Mouse (Mus musculus): ENCODE measurements around the gene Astl. TPM values are rescaled to one million over a fixed set of nuclear protein-coding genes. Genes with fewer than 3 reads are reported as not detected.

The Astl gene
- total RNA-seq, 4 experiments from 2014 or later, result not detected

DNA sequence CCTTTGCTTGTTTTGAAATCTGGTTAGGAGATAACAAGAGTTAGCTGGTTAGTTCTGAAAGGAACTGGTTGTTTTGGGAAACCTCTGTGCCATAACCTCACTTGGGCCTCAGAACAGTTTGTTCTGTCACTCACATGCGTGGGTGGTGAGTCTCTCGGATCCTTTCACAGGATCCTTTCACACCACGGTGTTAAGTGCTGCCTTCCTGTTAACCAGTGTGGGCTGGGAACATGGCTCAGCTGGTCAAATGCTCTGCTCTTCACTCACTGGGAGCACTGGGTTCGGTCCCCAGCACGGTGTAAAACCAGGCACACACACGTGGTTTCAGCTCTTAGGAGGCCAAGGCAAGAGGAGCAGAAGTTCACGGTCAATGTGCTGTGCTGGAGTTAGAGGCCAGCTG is 14.0 kb upstream of the Astl start:
- no peak for DNase-seq

DNA sequence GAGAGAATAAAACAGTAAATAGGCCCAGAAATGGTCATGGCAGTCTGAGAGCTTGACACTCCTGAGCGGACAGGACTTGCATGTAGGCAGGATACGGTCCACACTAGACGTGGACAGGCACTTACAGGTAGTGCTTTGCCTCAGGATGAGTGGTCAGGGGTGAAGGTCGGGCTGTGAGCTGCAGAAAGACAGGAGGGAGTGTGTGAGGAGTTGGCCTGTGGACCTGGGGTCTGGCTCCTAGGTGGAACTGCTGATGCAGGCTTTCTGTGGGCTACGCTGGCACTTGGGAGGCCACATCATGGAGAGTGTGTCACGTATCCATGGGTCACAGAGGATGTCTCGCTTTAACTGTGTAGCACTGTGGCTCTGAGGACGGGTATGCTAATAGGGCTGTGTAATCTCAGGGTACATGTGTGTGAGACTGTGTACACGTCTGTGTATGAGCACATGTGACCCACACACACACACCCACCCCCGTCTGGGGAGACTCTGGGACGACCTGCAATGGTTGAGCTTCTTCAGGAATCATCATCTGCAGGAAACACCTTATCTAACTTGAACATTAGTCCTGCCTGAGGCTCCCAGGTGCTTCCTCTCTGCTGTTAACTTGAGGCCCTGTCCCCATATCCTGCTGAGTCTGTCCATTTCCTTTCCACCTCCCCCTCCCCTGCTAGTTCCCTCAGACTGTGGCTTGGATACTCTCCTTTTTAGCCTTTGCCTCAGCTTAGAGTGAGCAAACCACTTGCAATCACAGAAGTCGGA is 10.2 kb upstream of the Astl start:
- DNase-seq, result no peak

DNA sequence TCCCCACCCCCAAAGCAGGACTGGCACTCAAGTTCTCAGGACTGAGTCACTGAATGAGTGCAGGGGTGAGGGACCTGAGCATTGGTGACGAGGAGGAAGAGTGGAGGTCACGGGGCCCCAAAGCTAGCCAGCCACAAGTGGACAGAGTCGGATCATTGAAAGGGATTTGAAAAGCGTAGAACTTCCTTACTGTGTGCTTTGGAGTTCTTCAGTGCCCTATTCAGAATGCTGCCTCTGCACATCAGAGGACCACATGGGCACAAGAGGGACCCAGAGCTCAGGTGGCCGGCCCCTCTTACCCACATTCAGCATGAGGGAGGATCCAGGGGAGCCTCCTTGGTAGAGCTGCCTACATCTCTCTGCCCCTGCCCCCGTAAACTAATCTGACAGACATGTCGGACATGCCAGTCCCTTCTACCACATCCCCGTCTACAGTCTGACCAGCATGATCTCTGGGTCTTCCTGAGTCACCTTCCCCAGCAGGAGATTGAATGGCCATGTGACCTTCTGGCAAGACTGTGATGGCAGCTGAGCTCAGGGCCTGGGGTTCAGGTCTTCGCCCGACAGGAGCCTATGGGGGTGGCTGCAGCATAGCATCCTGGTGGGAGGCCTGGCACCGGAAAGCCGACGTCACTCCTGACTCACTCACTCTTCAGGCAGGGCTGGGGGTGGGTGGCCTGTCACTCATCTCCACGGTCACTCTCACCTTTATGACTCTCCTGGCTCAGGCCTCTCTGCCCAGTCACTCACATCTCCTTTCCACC is 5.5 kb upstream of the Astl start:
- no peak for DNase-seq

DNA sequence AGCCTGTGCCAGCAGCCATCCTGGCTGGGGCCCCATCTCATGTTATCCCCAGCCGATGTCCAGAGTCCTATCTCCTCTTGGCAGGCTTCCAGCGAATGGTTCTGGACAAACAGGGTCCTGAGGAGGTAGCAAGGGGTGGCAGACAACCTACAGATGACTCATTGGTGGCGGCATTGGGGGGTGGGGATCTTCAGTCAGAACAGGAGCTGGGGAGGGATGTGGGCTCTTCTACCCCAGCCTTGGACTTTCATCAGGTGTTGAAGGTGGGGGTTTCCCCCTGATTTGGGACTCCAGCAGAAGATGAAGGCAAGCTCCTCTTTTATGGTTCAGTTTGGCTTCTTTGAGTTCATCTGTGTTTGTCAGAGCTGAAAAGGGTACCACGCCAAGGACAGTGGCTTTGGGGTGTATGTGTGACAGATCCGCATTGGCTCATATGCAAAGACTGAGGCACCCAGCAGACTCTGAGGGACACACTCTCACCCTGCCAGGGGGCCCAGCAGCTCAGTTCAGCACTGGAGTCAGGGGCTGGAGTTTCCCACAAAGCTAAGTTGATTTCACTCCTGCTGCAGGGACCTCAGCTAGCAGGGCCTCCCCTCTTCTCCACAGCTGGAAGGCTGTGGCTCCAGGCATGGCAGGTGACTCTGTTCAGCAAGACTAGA is 4.4 kb upstream of the Astl start:
- no peak for DNase-seq

DNA sequence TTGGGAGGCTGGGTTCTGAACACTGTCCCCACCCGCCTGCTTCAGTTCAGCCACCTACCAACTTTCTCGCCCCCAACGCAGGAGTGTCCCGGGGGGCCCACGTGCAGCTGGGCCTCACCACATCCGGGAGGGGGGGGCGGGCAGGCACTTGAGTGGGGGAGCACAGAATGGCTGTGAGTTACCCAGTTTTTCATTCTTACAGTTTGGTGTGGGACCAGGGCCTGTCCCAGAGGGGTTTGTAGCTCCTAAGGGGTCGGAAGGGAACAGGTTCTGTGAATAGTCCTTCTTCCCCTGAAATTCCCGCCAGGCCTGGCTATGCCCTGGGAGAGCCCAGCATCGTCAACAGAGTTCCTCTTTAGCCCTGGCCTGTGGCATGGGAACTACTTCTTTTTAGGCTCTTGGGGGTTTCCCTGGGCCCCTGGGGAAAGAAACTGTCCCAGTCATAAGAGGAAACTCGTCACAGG is 3.3 kb upstream of the Astl start:
- DNase-seq, result no peak

DNA sequence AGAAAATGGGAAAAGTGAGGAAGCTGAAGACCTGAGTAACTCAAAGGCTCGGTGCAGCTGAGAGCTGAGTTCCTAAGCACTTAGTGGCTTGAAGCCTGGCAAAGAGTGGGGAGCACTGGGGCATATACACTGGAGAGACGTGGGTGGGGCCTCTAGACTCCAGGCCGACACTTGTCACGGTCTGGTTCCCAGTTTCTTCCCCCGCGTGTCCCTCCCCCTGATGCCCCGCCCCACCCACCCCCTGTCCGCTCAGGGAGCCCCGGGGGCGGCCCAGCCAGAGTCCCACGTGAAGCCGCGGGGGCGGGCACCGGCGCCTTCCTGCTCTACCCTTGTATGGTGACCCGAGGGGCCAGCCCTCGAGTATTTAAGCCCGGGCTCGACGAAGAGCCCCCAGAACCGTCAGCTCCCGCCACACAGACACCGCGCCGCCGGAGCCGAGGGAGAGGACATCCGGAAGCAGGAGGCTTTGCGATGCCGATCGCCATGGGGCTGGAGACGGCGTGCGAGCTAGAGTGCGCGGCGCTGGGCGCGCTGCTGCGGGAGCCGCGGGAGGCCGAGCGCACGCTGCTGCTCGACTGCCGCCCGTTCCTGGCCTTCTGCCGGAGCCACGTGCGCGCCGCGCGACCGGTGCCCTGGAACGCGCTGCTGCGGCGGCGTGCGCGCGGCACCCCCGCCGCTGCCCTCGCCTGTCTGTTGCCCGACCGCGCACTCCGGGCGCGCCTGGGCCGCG is 2.5 kb upstream of the Astl start, which contains the start of gene Dusp2:
Dusp2 (plus strand) TSS at position 393 of the 730 bp plus-strand sequence.
- peak; percentile 63 for DNase-seq

DNA sequence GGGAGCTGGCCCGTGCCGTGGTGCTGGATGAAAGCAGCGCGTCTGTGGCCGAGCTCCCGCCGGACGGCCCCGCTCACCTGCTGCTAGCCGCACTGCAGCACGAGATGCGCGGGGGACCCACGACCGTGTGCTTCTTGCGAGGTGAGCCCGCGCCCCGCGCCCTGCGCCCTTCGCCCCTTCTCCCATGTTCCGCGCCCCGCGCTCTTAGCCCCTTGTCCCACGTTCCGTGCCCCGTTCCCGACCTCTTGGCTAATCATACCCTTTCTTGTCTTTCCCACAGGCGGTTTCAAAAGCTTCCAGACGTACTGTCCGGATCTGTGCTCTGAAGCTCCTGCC is 2.0 kb upstream of the Astl start:
- no peak for DNase-seq

DNA sequence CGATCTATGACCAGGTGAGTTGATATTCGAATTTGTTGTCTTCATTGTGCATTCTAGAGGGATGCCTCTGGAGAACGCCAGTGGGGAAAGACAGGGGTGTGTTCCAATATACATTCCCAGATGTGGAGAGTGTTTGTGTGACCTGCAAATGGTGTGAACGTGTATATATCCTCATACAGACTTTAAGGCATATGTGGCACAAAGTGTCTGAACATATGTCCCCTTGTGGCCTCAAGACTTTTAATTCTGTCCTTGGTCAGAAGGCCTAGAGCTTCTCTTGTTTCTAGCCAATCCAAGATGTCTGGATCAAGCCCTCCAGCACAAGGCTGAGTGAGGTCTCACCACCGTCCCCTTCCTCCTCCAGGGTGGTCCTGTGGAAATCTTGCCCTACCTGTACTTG is 1.6 kb upstream of the Astl start:
- no peak for DNase-seq

DNA sequence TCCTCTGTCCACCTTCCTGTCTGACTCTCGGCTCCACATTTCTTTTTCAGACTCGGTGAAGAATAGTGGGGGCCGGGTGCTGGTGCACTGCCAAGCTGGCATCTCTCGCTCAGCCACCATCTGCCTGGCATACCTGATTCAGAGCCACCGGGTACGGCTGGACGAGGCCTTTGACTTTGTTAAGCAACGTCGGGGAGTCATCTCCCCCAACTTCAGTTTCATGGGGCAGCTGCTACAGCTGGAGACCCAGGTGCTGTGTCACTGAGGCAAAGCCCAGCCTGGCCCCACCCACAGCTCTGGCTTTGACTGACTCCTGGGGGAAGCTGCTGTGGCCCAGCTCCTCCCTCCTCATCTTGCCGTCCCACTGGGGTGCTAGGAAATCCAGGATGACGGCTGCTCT is 908 bp upstream of the Astl start:
- no peak for DNase-seq

DNA sequence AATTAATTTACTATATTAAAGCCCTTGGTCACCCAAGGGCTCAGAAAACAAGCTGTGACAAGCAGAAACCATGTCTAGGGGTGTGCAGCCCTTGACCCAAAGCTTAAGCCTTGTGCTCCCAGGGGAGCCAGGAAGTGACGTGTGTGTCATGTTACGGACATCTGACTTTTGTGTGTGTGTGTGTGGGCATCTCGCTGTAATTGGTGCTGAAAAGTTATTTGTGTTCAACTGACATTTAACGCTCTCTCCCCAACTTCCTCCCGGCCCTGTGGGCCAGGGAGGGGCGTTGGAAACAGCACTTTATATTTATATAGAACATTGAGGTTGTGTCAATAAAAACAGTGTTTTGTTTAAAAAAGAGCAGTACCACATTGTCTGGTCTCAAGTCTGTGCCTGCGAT is 427 bp upstream of the Astl start:
- DNase-seq, result no peak

DNA sequence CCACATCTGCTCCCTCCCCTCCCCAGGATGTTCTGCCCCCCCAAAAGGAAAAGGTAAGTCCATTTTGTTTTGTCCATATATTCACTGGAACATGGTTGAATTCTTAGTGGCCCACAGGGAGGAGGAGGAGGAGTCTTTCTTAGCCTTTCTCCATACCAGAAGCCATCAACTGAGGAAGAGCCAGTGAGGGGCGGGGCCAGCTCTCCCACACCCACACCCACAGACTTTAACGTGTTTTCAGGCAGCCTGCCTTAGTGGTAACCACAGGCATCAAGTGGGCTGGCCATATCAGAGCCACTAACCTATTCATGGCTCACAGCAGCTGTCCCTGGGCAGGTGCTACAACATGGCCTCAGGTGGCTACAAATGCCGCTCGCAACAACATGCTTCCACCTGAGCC is 394 bp downstream of the Astl start:
- DNase-seq, result no peak

DNA sequence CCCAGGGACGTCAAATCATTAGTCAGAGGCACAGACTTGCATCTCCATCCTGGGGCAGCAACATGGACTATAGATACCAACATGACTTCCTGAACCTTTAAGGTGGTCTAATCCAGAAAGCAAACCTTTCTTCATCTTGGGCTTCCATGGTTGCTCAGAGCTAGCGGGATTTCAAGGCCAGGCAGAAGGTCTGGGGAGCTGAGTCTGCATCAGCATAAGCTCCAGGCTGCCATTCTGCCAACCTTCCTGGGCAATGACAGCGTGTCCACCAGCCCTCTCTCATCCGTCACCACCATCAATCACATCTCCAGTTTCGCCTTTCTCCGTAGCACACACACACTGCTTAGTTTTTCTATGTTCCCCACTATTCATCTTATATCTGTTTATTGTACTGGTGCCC is 823 bp downstream of the Astl start:
- no peak for DNase-seq

DNA sequence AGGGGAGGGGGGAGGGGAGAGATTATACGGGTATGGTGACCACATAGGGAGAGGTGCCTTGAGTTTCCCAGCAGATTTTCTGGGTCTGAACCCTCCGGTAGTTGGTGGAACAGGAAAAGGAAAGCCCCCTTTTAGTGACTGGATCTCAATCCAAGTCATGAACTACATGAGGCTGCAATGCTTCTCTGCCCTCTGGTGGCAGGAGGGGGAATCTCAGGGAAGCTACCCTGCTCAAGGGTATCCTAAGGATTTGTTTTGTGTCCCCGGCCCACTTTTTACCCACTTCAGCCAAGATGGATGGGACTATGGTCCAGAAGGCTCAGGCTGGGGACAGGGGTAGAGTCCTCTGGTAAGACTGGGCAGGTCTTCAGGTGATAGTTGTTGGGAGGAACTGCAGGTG is 2.7 kb downstream of the Astl start:
- DNase-seq, result peak; percentile 36

DNA sequence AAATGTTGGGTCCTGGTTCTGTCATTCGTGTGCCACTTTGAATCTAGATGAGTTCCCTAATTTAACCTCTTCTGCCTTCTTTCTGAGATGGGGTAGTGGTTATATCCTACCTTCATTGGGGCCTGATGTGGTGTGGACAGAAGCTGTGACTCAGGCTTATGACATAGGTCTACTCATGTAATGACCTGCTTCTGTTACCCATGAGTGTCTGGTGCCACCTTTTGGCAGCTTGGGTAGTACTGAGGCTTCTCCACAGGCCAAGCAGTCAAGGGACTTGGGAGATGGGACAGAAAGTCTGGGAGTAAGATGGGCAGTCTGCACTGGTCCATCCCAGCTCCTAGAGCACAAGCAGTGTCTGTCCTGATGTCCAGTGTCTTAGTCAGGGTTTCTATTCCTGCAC is 7.9 kb downstream of the Astl start:
- DNase-seq, result no peak

DNA sequence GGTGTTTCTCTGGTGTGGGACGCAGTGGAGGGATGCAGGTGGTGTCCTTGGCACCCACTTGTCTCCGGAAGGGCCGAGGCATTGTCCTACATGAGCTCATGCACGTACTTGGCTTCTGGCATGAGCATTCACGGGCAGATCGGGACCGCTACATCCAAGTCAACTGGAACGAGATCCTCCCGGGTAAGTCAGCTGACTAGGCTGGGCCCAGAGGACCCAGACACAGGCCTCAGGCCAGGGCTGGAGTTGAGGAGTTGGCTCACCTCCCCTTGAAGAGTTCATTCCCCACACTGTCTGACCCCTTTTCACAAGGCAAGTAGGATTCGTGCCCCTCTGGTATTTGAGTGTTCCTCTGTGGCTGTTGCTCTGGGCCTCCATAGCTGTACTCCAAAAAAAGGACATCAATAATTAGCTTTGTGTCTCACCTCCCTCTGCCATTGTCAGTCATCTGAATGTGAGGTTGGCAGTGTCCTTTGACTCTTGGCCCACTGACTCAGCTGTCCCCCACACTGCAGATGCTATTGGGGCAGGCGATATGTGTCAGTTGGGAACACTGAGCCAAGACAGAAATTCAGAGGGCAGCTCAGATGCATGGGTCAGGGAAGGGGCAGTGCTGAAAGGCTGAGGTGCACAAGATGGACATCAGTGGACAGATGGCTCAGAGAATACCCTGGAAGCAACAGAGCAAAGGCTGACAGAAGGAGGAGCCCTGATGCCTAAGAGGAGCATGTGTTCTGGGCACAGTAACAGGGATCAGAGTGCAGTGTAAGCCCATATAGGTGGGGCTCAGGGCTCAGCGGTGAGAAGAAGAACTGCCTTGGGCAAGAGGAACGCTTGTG is 8.9 kb downstream of the Astl start:
- no peak for DNase-seq

DNA sequence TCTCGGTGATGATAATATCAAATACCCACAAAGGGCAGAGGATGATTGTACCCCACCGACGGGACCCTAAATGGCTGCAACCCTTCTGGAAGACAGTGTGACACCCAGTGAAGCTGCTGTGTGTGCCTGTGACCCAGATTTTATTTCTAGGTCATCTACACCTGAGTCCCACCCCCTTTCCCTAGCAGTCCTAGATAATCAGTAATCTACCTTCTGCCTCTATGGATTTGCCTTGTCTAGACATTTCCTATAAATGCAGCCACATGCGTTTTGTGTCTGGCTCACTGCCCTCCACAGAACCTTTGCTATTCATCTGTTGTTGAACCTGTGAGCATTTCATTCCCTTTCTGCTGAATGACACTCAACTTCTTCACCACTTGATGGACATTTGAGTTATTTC is 15.4 kb downstream of the Astl start:
- no peak for DNase-seq

DNA sequence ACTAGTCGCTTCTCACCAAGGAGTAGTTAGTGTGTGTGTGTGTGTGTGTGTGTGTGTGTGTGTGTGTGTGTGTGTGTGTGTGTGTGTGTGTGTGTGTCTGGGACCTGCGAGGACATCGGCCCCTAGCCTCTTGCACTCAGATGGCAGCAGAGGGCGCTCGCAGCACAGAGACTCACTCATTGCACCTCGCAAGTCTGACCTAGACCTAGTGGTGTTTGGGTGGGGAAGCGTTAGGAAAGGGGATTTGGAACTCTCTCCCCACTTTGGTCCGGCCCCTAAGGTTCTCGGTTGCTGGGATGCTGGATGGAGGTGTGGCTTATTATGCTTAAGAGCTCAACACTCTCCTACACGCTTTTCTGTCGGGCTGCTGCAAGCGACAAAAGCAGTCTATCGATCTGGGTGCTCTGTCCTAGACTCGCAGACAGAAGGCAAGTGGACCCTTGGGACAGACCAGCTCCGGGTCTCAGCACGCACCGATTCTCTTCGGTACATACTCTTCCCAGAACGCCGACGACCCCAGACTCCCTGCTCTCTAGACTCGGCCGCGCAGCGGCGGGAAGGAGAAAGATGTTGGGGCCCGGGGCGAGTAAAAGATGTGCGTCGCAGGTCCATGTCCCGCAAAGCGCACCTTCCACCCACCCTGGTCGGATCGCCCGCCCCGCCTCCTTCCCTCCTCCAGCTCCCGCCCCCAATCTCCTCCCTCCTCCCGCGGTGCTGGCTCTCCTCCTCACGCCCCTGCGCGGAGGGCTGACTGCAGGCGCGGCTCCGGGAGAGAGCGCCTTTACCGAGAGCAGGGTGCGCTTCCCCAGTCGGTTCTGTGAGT is 24.2 kb downstream of the Astl start, which contains the start of gene Adra2b:
Adra2b (plus strand) TSS at position 750 of the 823 bp plus-strand sequence.
- DNase-seq, result peak; percentile 71

DNA sequence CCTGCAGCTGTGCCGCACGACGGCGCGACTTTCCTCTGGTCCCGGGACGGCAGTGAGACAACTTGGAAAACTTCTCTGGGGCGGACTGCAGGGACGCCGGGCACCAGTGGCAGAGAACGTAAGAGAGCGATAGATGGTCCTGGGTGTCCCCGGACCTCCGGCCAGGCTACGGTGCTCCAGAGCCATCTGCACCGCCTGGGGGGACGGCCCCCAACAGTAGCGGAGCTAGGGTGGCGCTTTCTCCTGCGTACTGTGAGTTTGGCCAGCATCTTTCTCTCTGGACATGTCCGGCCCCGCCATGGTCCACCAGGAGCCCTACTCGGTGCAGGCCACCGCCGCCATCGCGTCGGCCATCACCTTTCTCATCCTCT is 24.8 kb downstream of the Astl start:
- no peak for DNase-seq

DNA sequence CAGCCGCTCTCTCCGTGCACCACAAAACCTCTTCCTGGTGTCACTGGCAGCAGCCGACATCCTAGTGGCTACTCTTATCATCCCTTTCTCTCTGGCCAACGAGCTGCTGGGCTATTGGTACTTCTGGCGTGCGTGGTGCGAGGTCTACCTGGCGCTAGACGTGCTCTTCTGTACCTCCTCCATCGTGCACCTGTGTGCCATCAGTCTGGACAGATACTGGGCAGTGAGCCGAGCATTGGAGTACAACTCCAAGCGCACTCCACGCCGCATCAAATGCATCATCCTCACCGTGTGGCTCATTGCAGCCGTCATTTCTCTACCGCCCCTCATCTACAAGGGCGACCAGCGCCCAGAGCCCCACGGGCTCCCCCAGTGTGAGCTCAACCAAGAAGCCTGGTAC is 25.3 kb downstream of the Astl start:
- no peak for DNase-seq

DNA sequence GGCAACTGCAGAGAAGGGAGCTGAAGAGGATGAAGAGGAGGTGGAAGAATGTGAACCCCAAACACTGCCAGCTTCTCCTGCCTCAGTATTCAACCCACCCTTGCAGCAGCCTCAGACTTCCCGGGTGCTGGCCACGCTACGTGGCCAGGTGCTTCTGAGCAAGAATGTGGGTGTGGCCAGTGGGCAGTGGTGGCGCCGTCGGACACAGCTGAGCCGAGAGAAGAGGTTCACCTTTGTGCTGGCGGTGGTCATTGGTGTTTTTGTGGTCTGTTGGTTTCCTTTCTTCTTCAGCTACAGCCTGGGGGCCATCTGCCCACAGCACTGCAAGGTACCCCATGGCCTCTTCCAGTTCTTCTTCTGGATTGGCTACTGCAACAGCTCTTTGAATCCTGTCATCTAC is 26.0 kb downstream of the Astl start:
- DNase-seq, result no peak
